Mouse (Mus musculus) lung, embryonic 16.5 days (tissue): ENCODE measurements at regions not wholly inside any gene's neighbourhood (a gene's known extent, or its start where the extent isn't known, plus 50 kb on each side); places are given as distances from the start of the nearest gene placed in this dataset.

Experiments used
- ATAC-seq: fragments of 200-750 bp; cut with Nextera tagmentation; 2 replicates; pipeline ENCODE4 v1.8.0; 2017; ENCODE audit warnings: low read depth, mild to moderate bottlenecking, moderate library complexity
- H3K27ac ChIP-seq: fragments of 300-500 bp; sonication (generic); 2 replicates; pipeline ENCODE4 v1.5.1; 2014; ENCODE audit warnings: mild to moderate bottlenecking, control low read depth, low read length
- H3K27me3 ChIP-seq: fragments of 300-500 bp; sonication (generic); 2 replicates; pipeline ENCODE4 v1.6.1; 2014; ENCODE audit warnings: low read depth, low read length, mixed read lengths; ENCODE audit not compliant: control insufficient read depth, insufficient read depth
- H3K36me3 ChIP-seq: fragments of 300-500 bp; sonication (generic); 2 replicates; pipeline ENCODE4 v1.6.1; 2014; ENCODE audit warnings: low read length; ENCODE audit not compliant: control insufficient read depth, insufficient read depth
- H3K4me1 ChIP-seq: fragments of 300-500 bp; sonication (generic); replicated peaks from 2 replicates; pipeline ENCODE4 v1.6.1; 2014; ENCODE audit warnings: low read length, mixed read lengths; ENCODE audit not compliant: control insufficient read depth, insufficient read depth
- H3K4me2 ChIP-seq: fragments of 300-500 bp; sonication (generic); 2 replicates; pipeline ENCODE4 v1.6.1; 2014; ENCODE audit warnings: low read depth, low read length, control low read depth
- H3K4me3 ChIP-seq: fragments of 300-500 bp; sonication (generic); 2 replicates; pipeline ENCODE4 v1.5.1; 2014; ENCODE audit warnings: mild to moderate bottlenecking, low read length, control low read depth
- H3K9ac ChIP-seq: fragments of 300-500 bp; sonication (generic); 2 replicates; pipeline ENCODE4 v1.6.1; 2014; ENCODE audit warnings: low read length, control low read depth
- H3K9me3 ChIP-seq: fragments of 300-500 bp; sonication (generic); 2 replicates; pipeline ENCODE4 v1.6.1; 2016; ENCODE audit warnings: low read length; ENCODE audit not compliant: control insufficient read depth
- WGBS: fragments of 180-500 bp; shearing (Covaris S2); extraction: QIAGEN DNeasy Blood & Tissue Kit; methylation state at CpG from one replicate; pipeline ENCODE4 v1.1.7; 2014; 5-methylcytosine and 5-hydroxymethylcytosine counted together

- H3K4me1 ChIP-seq = no peaks in the 10 kb centered on the region
- H3K27me3 ChIP-seq = no peaks in the 10 kb centered on the region
- no peak overlapping the region for H3K27ac ChIP-seq
- H3K36me3 ChIP-seq = no peaks in the 10 kb centered on the region
- H3K4me2 ChIP-seq = no peak overlapping the region
- H3K9me3 ChIP-seq = no peaks in the 10 kb centered on the region
- ATAC-seq = no peak
- H3K4me3 ChIP-seq = no peak overlapping the region
- H3K9ac ChIP-seq = no peak overlapping the region
- 87% methylated on average over 3 of the region's 3 CpGs for WGBS
Observed at GRCm38 (mm10) chr1:73389174-73389573, 373.5 kb upstream of the Tnp1 start.

GRCm38 (mm10) chr1:73381578-73381977 is 365.9 kb upstream of the Tnp1 start:
- Histone ChIP-seq H3K4me1 (peaks cover 2% of the 10 kb centered on the region; the same call in 1 of the 2 replicates), H3K27me3 (no peaks in the 10 kb centered on the region), H3K4me3 (no peak overlapping the region), H3K9me3 (no peaks in the 10 kb centered on the region), H3K9ac (no peak overlapping the region), H3K36me3 (no peaks in the 10 kb centered on the region), H3K27ac (no peak overlapping the region), H3K4me2 (no peak overlapping the region)
- WGBS = 65% methylated on average over 9 of the region's 9 CpGs
- no peak for ATAC-seq

DNA sequence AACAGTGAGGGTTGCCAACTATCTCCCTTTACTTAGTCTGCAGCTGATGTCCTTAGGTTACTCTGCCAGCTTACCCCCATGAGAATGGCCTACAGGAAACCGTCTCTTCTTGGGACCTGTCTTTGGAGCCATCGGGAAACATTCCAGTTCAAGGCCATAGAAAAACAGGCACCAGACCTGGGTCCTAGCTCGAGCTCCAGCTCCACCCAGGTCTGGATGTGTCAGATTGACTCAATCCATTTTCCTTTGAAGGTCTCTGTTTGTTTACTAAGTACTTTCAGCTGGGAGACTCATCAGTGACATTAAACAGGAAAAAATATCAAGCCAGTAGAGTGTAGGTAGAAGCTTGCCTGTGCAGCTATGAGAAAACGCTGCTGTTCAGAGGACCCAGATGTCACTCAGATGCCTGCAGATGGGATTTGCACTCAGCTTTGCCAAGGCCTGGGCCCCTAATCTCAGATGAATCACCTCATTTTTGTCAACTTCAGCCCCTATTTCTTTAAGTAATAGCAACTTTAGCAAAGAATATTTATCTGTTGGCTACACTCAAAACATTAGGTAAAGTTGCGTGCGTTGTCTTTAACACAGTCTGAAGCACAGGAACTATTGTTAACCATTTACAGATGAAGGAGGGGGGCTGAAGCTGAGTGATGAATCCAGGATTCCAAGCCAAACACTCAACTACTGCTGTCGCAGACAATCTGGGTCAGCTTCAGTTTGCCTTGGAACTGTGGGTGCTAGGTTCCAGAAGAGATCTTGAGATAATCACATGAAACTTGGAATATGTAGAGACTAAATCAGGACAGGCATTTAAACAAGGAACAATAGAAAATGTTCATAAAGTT is 359.0 kb upstream of the Tnp1 start:
- H3K4me1 ChIP-seq = no peaks in the 10 kb centered on the region
- H3K4me3 ChIP-seq = no peak overlapping the region
- no peak for ATAC-seq
- WGBS = 52% methylated on average over 7 of the region's 7 CpGs
- H3K36me3 ChIP-seq = no peaks in the 10 kb centered on the region
- no peak overlapping the region for H3K9ac ChIP-seq
- H3K9me3 ChIP-seq = no peaks in the 10 kb centered on the region
- H3K27ac ChIP-seq = no peak overlapping the region
- H3K27me3 ChIP-seq = no peaks in the 10 kb centered on the region
- H3K4me2 ChIP-seq = no peak overlapping the region

DNA sequence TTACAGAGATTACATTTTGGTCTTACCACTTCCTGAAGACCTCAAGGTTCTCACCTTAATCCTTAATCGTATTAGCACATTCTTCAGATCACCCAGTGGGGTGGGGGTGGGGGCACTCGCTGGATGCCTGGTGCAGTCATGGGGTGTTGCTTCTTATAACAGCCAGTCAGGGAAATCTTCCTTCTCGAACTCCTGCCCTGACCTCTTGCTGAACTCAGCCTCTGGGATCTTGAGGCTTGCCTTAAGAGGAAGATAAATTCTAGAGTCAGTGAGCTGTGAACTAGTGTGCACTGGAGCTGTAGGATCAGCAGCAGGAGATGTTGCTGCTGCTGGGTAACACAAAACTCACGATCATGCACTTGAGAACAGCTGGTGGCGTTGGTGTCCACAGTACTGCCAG is 352.5 kb upstream of the Tnp1 start:
- H3K9me3 ChIP-seq = no peaks in the 10 kb centered on the region
- H3K4me1 ChIP-seq = peaks cover 23% of the 10 kb centered on the region
- 27% methylated on average over 5 of the region's 5 CpGs for WGBS
- no peak overlapping the region for H3K9ac ChIP-seq
- ATAC-seq = no peak
- H3K4me3 ChIP-seq = no peak overlapping the region
- H3K27ac ChIP-seq = no peak overlapping the region
- no peaks in the 10 kb centered on the region for H3K27me3 ChIP-seq
- no peak overlapping the region for H3K4me2 ChIP-seq
- H3K36me3 ChIP-seq = no peaks in the 10 kb centered on the region

- H3K27me3 ChIP-seq = no peaks in the 10 kb centered on the region
- H3K9me3 ChIP-seq = no peaks in the 10 kb centered on the region
- H3K4me1 ChIP-seq = peaks cover 39% of the 10 kb centered on the region
- ATAC-seq = no peak
- no peak overlapping the region for H3K9ac ChIP-seq
- no peak overlapping the region for H3K4me3 ChIP-seq
- 41% methylated on average over 4 of the region's 4 CpGs for whole genome bisulfite sequencing
- no peak overlapping the region for H3K4me2 ChIP-seq
- no peaks in the 10 kb centered on the region for H3K36me3 ChIP-seq
- H3K27ac ChIP-seq = no peak overlapping the region
Observed at GRCm38 (mm10) chr1:73365842-73366241, 350.1 kb upstream of the Tnp1 start.

GRCm38 (mm10) chr1:73364300-73364683 is 348.6 kb upstream of the Tnp1 start:
- Histone ChIP-seq H3K9me3 (no peaks in the 10 kb centered on the region), H3K9ac (0 out of 2 replicates have a peak overlapping the region, but pooled peaks have one; percentile 0), H3K4me2 (no peak overlapping the region), H3K4me1 (peaks cover 39% of the 10 kb centered on the region), H3K36me3 (no peaks in the 10 kb centered on the region), H3K27ac (peak overlapping the region; percentile 89), H3K4me3 (no peak overlapping the region), H3K27me3 (no peaks in the 10 kb centered on the region)
- WGBS = 50% methylated on average over 7 of the region's 7 CpGs
- ATAC-seq = no peak

GRCm38 (mm10) chr1:73363549-73364299 is 348.0 kb upstream of the Tnp1 start:
- Histone ChIP-seq H3K4me2 (peak overlapping the region; percentile 21), H3K9me3 (no peaks in the 10 kb centered on the region), H3K36me3 (no peaks in the 10 kb centered on the region), H3K9ac (peak overlapping the region; percentile 5; the same call in 1 of the 2 replicates), H3K4me3 (no peak overlapping the region), H3K27me3 (no peaks in the 10 kb centered on the region), H3K27ac (peak overlapping the region; percentile 89), H3K4me1 (peaks cover 39% of the 10 kb centered on the region)
- WGBS = 4% methylated on average over 7 of the region's 7 CpGs
- ATAC-seq = peak; percentile 93

- Histone ChIP-seq H3K27me3 (no peaks in the 10 kb centered on the region), H3K4me1 (peaks cover 39% of the 10 kb centered on the region), H3K4me2 (no peak overlapping the region), H3K9ac (no peak overlapping the region), H3K4me3 (no peak overlapping the region), H3K36me3 (no peaks in the 10 kb centered on the region), H3K27ac (peak overlapping the region; percentile 89), H3K9me3 (no peaks in the 10 kb centered on the region)
- WGBS = 33% methylated on average over 1 of the region's 1 CpGs
- ATAC-seq = peak; percentile 67
Observed at GRCm38 (mm10) chr1:73362122-73362521, 346.4 kb upstream of the Tnp1 start.

- 72% methylated on average over 7 of the region's 7 CpGs for whole genome bisulfite sequencing
- no peak for ATAC-seq
- no peak overlapping the region for H3K9ac ChIP-seq
- no peak overlapping the region for H3K4me3 ChIP-seq
- no peaks in the 10 kb centered on the region for H3K9me3 ChIP-seq
- H3K36me3 ChIP-seq = no peaks in the 10 kb centered on the region
- no peak overlapping the region for H3K4me2 ChIP-seq
- H3K27ac ChIP-seq = peak overlapping the region; percentile 89; the same call in 1 of the 2 replicates
- no peaks in the 10 kb centered on the region for H3K27me3 ChIP-seq
- H3K4me1 ChIP-seq = peaks cover 39% of the 10 kb centered on the region
Observed at GRCm38 (mm10) chr1:73361300-73361699, 345.6 kb upstream of the Tnp1 start.
